Mouse (Mus musculus): ENCODE data around the gene Sh3pxd2a. TPM values are rescaled to one million over a fixed set of nuclear protein-coding genes. Genes with fewer than 3 reads are reported as not detected.

Sh3pxd2a gene
- polyA plus RNA-seq, 1 experiment: 119 TPM

- no peak overlapping the region for H3K4me3 ChIP-seq (ENCODE audit: insufficient read depth, low read depth, low read length)
- no peak overlapping the region for H3K27ac ChIP-seq (replicated peaks; ENCODE audit: low read depth, low read length)
- H3K4me1 ChIP-seq (ENCODE audit: control insufficient read depth, insufficient read depth, insufficient read length, low read length): peaks cover 5% of the 10 kb centered on the region
Measured at GRCm38 (mm10) chr19:47230082-47230481, 234.1 kb downstream of the Sh3pxd2a start.

- H3K27ac ChIP-seq (replicated peaks; ENCODE audit: low read depth, low read length): no peak overlapping the region
- H3K4me3 ChIP-seq (ENCODE audit: insufficient read depth, low read depth, low read length): no peak overlapping the region
Measured at GRCm38 (mm10) chr19:47229461-47229860, 234.7 kb downstream of the Sh3pxd2a start.

GRCm38 (mm10) chr19:47228725-47229252 is 235.4 kb downstream of the Sh3pxd2a start:
- peaks cover 5% of the 10 kb centered on the region for H3K4me1 ChIP-seq (ENCODE audit: control insufficient read depth, insufficient read depth, insufficient read length, low read length)
- no peak overlapping the region for H3K27ac ChIP-seq (replicated peaks; ENCODE audit: low read depth, low read length)
- H3K4me3 ChIP-seq (ENCODE audit: insufficient read depth, low read depth, low read length): peak overlapping the region; percentile 36

More at GRCm38 (mm10) chr19:47229461-47229860, 234.7 kb downstream of the Sh3pxd2a start:
- peaks cover 5% of the 10 kb centered on the region for H3K4me1 ChIP-seq (ENCODE audit: control insufficient read depth, insufficient read depth, insufficient read length, low read length)

DNA sequence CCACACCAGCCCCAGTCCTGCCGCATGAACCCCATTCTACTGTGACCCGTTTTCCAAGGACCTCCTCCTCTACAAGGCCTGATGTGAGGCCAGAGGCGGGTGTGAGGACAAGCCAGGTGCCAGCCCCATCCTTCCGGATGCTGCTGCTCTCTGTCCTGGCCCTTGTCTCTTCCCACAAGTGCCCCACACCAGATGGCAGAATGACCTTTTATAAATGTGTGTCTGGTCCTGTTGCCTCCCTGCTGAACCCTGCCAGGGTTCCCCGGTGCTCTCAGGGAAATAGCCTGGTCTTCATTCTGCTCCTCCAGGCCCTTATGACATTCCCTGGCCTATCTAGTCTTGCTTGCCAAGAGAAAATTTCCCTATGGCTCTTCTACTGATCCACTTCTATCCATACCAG is 238.4 kb downstream of the Sh3pxd2a start:
- H3K4me1 ChIP-seq (ENCODE audit: control insufficient read depth, insufficient read depth, insufficient read length, low read length): peaks cover 5% of the 10 kb centered on the region
- no peak overlapping the region for H3K27ac ChIP-seq (replicated peaks; ENCODE audit: low read depth, low read length)
- no peak overlapping the region for H3K4me3 ChIP-seq (ENCODE audit: insufficient read depth, low read depth, low read length)

- peaks cover 4% of the 10 kb centered on the region for H3K4me1 ChIP-seq (ENCODE audit: control insufficient read depth, insufficient read depth, insufficient read length, low read length)
- no peak overlapping the region for H3K4me3 ChIP-seq (ENCODE audit: insufficient read depth, low read depth, low read length)
- 0 out of 2 replicates have a peak overlapping the region, but pooled peaks have one; percentile 34 for H3K27ac ChIP-seq (replicated peaks; ENCODE audit: low read depth, low read length)
Measured at GRCm38 (mm10) chr19:47224743-47225142, 239.5 kb downstream of the Sh3pxd2a start.

GRCm38 (mm10) chr19:47222841-47223557 is 241.2 kb downstream of the Sh3pxd2a start:
- H3K4me1 ChIP-seq (ENCODE audit: control insufficient read depth, insufficient read depth, insufficient read length, low read length): no peaks in the 10 kb centered on the region
- no peak overlapping the region for H3K4me3 ChIP-seq (ENCODE audit: insufficient read depth, low read depth, low read length)
- no peak overlapping the region for H3K27ac ChIP-seq (replicated peaks; ENCODE audit: low read depth, low read length)

- Histone ChIP-seq H3K27ac (replicated peaks; ENCODE audit: low read depth, low read length) (no peak overlapping the region), H3K4me3 (ENCODE audit: insufficient read depth, low read depth, low read length) (no peak overlapping the region), H3K4me1 (ENCODE audit: control insufficient read depth, insufficient read depth, insufficient read length, low read length) (no peaks in the 10 kb centered on the region)
Measured at GRCm38 (mm10) chr19:47222154-47222840, 241.9 kb downstream of the Sh3pxd2a start.

DNA sequence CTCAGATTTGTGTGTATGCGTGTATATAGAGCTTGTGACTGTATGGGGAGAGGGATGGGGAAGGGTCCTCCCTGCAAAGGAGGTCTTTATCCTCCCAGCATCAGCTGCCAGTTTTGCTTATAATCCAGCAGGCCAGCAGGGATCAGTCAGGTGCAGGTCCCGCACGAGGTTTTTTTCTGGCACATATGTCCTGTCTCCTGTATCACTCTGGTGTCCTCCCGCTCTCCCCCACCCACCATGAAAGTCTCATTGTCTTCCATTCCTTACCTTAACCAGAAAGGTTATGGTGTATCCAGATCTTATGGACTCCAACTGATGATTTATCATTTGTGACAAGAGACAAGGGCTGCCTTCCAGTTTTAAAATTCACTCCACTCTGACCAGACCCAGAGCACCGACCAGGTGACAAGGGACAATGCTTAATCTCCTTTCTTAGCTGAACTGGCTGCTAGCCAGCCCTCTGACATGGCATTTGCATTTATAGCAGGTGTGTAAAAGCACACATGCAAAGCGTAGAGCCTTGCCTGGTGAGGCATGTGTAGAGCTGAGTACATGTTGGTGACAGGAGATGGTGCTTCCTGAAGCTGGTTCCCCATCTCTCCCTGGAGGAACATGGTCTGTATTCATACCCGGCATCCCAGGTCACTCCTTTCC is 242.6 kb downstream of the Sh3pxd2a start:
- Histone ChIP-seq H3K27ac (replicated peaks; ENCODE audit: low read depth, low read length) (no peak overlapping the region), H3K4me3 (ENCODE audit: insufficient read depth, low read depth, low read length) (no peak overlapping the region), H3K4me1 (ENCODE audit: control insufficient read depth, insufficient read depth, insufficient read length, low read length) (no peaks in the 10 kb centered on the region)

GRCm38 (mm10) chr19:47221006-47221405 is 243.2 kb downstream of the Sh3pxd2a start:
- no peak overlapping the region for H3K4me3 ChIP-seq (ENCODE audit: insufficient read depth, low read depth, low read length)
- H3K4me1 ChIP-seq (ENCODE audit: control insufficient read depth, insufficient read depth, insufficient read length, low read length): no peaks in the 10 kb centered on the region
- no peak overlapping the region for H3K27ac ChIP-seq (replicated peaks; ENCODE audit: low read depth, low read length)

GRCm38 (mm10) chr19:47220232-47220631 is 244.0 kb downstream of the Sh3pxd2a start:
- H3K4me1 ChIP-seq (ENCODE audit: control insufficient read depth, insufficient read depth, insufficient read length, low read length): no peaks in the 10 kb centered on the region
- no peak overlapping the region for H3K4me3 ChIP-seq (ENCODE audit: insufficient read depth, low read depth, low read length)
- no peak overlapping the region for H3K27ac ChIP-seq (replicated peaks; ENCODE audit: low read depth, low read length)

DNA sequence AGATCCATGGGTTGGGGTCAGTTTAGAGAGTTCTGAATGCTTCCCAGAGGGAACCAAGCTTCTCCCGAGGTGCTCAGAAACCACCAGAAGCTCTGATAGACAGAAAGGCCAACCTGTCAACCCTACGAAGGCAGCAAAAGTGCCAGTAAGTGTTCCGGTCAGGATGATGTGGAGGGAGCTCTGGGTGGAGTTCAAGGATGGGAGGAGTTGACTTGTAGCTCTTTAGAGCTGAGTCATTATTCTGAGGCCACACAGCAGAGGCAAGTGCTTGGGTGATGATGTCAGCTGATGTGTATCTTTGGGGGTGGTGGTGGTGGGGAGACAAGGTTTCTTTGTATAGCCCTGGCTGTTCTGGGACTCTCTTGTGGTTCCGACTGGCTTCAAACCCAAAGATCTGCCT is 244.6 kb downstream of the Sh3pxd2a start:
- H3K4me1 ChIP-seq (ENCODE audit: control insufficient read depth, insufficient read depth, insufficient read length, low read length): no peaks in the 10 kb centered on the region
- H3K4me3 ChIP-seq (ENCODE audit: insufficient read depth, low read depth, low read length): no peak overlapping the region
- no peak overlapping the region for H3K27ac ChIP-seq (replicated peaks; ENCODE audit: low read depth, low read length)

DNA sequence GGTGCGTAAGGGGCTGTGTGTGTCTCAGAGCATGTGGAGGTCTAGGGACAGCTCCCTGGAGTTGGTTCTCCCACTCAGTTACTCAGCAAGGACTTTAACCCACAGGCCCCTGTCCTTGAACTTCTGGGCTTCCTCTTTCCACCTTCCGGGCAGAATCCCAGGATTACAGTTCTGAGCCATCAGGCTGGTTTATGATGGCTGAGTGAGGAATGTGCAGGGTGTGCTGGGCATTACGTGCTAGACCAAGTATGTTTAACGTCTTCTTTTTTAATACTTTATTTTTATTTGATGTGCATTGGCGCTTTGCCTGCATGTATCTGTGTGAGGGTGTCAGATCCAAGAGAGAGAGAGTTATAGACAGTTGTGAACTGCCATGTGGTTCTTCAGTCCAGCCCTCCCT is 247.4 kb downstream of the Sh3pxd2a start:
- Histone ChIP-seq H3K4me1 (ENCODE audit: control insufficient read depth, insufficient read depth, insufficient read length, low read length) (peaks cover 4% of the 10 kb centered on the region; the same call in 1 of the 2 replicates), H3K4me3 (ENCODE audit: insufficient read depth, low read depth, low read length) (no peak overlapping the region), H3K27ac (replicated peaks; ENCODE audit: low read depth, low read length) (no peak overlapping the region)

GRCm38 (mm10) chr19:47213470-47213869 is 250.7 kb downstream of the Sh3pxd2a start:
- H3K4me1 ChIP-seq (ENCODE audit: control insufficient read depth, insufficient read depth, insufficient read length, low read length): peaks cover 4% of the 10 kb centered on the region; the same call in 1 of the 2 replicates
- H3K27ac ChIP-seq (replicated peaks; ENCODE audit: low read depth, low read length): no peak overlapping the region
- H3K4me3 ChIP-seq (ENCODE audit: insufficient read depth, low read depth, low read length): no peak overlapping the region

DNA sequence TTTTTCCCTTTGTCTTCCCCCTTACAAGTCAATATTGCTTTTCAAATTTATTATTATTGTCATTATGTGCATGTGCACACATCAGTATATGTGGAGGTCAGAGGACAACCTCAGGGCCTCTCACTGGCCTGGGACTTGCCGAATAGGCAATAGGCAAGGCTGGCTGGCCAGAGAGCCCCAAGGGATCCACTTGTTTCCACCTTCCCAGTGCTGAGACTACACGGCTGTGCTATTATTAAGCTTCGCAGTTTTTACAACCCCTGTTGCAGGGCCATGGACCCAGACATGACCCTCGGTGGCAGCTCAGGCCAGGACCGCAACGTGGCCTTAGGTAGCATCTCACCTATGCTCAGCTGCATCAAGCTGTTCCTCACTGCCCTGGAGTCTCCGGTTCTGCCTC is 251.8 kb downstream of the Sh3pxd2a start:
- H3K27ac ChIP-seq (replicated peaks; ENCODE audit: low read depth, low read length): no peak overlapping the region
- H3K4me1 ChIP-seq (ENCODE audit: control insufficient read depth, insufficient read depth, insufficient read length, low read length): peaks cover 4% of the 10 kb centered on the region; the same call in 1 of the 2 replicates
- H3K4me3 ChIP-seq (ENCODE audit: insufficient read depth, low read depth, low read length): no peak overlapping the region

DNA sequence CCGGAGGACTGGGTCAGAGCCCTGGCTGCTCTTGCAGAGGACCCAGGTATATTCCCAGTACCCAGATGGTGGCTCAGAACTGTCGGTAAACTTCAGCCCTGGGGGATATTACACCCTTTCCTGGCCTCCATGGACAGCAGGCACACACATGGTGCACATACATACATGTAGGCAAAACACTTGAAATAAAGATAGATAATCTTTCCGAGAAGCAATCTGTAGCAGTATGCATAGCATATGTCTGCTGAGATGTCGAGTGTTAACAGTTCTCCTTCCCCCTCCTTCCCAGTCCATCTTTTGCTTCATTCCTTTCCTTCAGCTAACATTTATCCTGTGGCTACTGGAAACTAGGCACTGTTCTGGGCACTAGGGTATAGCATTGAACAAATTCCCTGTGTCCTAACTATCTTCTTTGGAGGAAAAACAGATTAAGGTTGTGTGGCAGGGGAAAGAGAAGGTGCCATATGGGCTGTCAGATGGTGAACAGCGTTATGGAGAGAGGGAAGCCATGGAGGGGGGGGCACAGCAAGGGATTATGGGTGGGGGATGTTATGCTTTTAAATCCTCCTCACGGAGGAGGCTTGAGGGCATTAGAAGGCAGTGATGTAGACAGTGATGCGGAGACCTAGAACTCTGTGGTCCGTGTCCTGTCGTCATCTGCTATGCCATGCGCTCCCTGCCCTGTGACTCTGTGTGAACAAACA is 252.4 kb downstream of the Sh3pxd2a start:
- H3K4me3 ChIP-seq (ENCODE audit: insufficient read depth, low read depth, low read length): no peak overlapping the region
- no peak overlapping the region for H3K27ac ChIP-seq (replicated peaks; ENCODE audit: low read depth, low read length)
- peaks cover 4% of the 10 kb centered on the region; the same call in 1 of the 2 replicates for H3K4me1 ChIP-seq (ENCODE audit: control insufficient read depth, insufficient read depth, insufficient read length, low read length)

Data from brown adipose tissue, adult 24 weeks (tissue).